Mouse (Mus musculus): ENCODE measurements around the gene Gabbr1. TPM values are rescaled to one million over a fixed set of nuclear protein-coding genes. Genes with fewer than 3 reads are reported as not detected.

Gene Gabbr1
- polyA plus RNA-seq, 1 experiment, result 4.5 TPM

DNA sequence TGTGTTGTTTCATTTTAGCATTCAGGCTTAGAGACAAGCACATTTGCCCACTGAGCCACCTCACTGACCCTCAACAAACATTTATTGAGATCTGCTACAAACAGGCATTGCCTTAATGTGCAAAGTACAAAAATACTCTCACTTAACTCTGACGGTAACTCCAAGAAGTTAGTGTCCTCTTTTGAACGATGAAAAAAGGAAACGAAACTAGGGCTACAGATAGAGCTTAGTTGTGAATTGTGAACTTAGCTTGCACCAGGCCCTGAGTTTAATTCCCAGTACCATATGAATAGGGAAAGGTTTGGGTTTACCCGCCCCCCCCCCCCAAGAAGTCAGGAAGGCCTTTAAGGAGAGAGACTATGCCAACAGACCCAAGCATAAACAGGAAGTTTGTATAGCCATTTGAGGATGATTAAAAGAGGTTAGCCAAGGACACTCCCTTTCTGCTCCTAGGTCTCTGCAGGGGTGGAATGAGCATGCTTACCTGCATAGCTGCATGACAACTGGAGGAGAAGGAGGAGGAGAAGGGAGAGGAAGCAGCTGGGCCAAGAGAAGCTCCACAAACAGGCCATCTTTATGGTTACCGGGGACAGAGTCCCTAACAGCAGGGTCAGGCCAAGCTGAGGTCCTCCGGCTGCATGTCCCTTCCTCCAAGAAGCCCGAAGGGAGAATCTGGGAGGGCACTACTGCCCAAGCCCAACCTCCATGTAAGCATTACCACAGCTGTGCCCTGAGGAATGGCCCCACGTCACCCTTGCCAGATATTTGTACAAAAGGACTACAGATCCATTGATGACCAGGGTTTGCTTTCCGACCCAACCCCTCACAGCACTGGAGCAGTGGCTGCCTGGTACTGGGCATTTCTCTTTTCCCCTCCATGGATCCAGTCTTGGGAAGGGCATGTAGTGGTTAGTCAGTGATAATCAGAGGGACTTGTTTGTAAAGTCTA lies 22.9 kb upstream of the Gabbr1 start, which contains the start of gene Mog:
Gene Mog (minus strand): TSS at position 771 of the 949 bp plus-strand sequence.
- no peak within 1 kb of the TSS for H3K27ac ChIP-seq (replicated peaks; ENCODE audit: low read depth, low read length)
- H3K4me1 ChIP-seq (ENCODE audit: control insufficient read depth, insufficient read depth, insufficient read length, low read length), result no peaks in the 10 kb centered on the region
- no peak within 1 kb of the TSS for H3K4me3 ChIP-seq (ENCODE audit: insufficient read depth, low read depth, low read length)

DNA sequence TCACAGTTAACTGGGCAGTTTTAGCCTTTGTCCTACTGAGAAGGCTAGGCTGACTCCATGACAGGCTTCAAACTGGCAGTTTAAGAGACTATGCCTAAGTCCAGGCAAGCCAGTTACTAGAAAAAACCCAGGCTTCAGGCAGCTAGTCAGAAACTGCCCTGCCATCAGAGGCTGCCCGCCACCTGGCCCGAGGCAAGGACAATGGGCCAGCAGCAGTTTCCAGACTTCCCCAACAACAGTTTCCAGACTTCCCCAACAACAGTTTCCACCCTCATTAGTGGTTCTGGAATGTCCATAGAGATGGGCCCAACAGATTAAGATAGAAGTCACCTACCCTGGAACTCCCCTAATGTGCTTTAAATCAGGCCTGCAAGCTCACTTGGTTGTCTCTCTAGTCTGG lies 19.3 kb upstream of the Gabbr1 start:
- Histone ChIP-seq H3K27ac (replicated peaks; ENCODE audit: low read depth, low read length) (no peak overlapping the region), H3K4me1 (ENCODE audit: control insufficient read depth, insufficient read depth, insufficient read length, low read length) (no peaks in the 10 kb centered on the region), H3K4me3 (ENCODE audit: insufficient read depth, low read depth, low read length) (no peak overlapping the region)

DNA sequence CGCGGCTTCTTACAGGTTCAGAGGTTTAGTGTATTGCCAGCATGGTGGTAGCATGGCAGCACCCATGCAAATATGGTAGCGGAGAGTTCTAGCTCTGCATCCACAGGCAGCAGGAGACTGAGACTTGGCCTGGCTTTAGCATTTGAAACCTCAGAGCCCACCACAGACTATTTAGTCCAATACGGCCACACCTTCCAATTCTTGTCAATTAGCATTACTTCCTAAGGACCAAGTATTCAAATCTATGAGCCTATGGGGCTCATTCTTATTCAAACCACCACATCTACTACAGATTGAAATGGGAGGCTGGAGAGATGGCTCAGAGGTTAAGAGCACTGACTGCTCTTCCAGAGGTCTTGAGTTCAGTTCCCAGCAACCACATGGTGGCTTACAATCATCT lies 18.3 kb upstream of the Gabbr1 start:
- H3K4me3 ChIP-seq (ENCODE audit: insufficient read depth, low read depth, low read length), result no peak overlapping the region
- no peaks in the 10 kb centered on the region for H3K4me1 ChIP-seq (ENCODE audit: control insufficient read depth, insufficient read depth, insufficient read length, low read length)
- no peak overlapping the region for H3K27ac ChIP-seq (replicated peaks; ENCODE audit: low read depth, low read length)

DNA sequence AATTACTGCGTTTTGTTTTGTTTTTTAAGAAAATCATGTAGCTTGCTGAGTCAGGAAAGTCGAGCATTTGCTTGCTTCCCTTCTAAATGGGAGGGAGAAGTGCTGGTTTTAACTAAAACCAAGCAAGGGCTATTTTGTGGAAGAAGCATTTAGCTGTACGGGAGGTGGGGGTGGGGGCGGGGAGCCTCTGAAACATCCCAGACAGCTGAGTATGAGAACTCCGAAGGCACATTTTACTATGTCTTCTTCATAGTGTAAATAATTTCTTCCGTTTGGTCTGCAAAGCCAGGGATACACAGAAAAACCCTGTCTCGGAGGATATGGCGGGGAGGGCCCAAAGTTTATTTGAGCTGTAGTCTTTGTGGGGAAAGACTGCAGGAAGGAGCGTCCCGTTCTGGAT lies 17.6 kb upstream of the Gabbr1 start:
- no peak overlapping the region for H3K27ac ChIP-seq (replicated peaks; ENCODE audit: low read depth, low read length)
- no peak overlapping the region for H3K4me3 ChIP-seq (ENCODE audit: insufficient read depth, low read depth, low read length)
- H3K4me1 ChIP-seq (ENCODE audit: control insufficient read depth, insufficient read depth, insufficient read length, low read length), result no peaks in the 10 kb centered on the region

DNA sequence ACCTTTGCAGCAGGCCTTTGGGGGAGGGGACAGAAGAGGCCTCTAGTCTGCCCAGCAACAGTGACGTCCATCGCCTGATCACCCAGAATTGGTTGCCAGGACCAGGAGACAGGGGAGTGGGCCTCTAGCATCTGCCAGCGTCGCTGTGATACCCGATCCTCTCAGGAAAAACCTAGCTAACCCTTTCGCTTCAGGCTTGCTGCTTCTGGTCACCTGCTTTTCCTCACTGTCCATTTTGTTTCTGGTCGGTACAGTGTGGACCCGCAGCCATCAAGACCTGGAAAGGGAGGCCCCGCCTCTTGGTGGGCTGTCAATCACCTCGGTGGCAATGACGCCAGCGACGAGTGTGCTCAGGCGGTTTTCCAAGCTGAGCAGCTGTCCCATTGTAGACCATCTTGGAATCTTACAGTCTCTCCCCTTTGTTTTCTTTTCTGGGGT lies 17.1 kb upstream of the Gabbr1 start:
- Histone ChIP-seq H3K4me3 (ENCODE audit: insufficient read depth, low read depth, low read length) (peak overlapping the region; percentile 56), H3K27ac (replicated peaks; ENCODE audit: low read depth, low read length) (no peak overlapping the region), H3K4me1 (ENCODE audit: control insufficient read depth, insufficient read depth, insufficient read length, low read length) (no peaks in the 10 kb centered on the region)

DNA sequence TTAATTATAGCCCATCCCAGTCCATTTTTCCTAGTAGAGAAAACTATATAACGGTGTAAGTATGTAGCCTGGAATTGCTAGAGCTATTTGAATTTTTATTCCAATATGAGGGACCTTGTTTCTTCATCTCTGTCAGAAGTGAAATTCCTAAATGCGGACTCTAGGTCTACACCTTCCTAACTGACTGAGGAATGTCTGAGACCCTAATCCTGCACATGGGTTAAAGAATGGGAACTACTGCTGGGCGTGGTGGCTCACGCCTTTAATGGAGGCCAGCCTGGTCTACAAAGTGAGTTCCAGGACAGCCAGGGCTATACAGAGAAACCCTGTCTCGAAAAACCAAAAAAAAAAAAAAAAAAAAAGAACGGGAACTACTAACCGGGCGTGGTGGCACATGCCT lies 16.6 kb upstream of the Gabbr1 start:
- H3K4me1 ChIP-seq (ENCODE audit: control insufficient read depth, insufficient read depth, insufficient read length, low read length), result no peaks in the 10 kb centered on the region
- no peak overlapping the region for H3K4me3 ChIP-seq (ENCODE audit: insufficient read depth, low read depth, low read length)
- no peak overlapping the region for H3K27ac ChIP-seq (replicated peaks; ENCODE audit: low read depth, low read length)

DNA sequence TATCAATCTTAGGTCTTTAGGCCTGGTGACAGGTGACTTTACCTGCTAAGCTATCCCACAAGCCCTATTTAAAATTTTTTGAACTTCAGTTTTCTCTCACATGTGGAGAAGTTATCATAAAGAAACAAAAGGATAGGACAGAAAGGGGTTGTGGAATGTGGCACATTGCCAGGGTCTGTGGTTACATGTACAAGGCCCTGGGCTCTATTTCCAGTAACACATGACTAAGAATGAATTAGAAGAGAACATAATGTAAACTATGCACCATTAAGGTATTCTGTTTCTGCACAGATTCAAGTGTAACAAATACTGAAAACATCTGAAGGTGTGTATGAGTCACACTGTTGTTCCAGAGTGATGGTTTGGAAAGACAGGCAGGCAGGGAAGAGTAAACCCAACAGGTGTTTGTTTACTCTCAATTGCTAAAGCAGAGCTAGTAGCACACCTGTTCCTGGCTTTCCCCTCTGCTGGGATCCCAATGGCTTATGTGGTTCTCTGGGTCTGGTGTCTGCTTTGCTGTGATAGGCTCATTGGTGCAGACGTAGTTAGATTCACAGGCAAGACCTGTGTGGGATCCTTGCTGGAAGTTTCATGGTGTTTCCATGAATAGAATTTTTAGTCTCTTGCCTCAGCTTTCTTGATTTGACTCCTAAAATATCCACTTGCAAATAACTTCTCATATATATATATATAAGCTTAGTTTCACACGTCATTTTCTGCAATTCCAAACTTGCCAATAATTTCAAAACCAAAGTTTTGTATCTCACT lies 6.5 kb upstream of the Gabbr1 start:
- H3K4me3 ChIP-seq (ENCODE audit: insufficient read depth, low read depth, low read length), result no peak overlapping the region
- no peaks in the 10 kb centered on the region for H3K4me1 ChIP-seq (ENCODE audit: control insufficient read depth, insufficient read depth, insufficient read length, low read length)
- no peak overlapping the region for H3K27ac ChIP-seq (replicated peaks; ENCODE audit: low read depth, low read length)

DNA sequence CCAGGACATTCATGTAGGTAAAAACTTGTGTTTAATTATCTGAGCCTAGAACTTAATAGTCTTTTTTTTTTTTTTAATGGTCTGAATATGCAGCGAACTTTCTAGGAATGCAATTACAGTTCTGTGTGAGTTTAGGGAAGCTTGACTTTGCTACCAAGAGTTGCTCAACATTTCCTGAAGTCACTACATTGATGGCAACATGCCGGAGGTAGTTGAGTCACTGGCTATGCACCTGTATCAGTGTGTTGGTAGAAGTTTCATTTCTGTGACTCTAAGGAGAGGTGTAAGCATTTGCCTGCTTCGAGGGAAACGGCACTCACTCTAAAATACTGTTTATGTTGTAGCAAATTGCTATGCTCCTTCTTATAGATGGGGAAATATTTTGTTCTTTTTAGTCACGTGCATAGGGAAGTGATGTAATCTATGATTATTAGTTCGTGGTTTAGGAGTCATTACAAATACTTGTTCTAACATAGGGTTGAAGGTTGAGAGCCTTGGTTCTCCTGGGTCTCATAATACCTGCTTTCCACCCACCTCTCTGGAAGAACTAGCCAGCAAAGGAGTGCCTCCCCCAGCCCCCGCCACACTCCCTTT lies 1.0 kb upstream of the Gabbr1 start:
- Histone ChIP-seq H3K4me3 (ENCODE audit: insufficient read depth, low read depth, low read length) (no peak overlapping the region), H3K4me1 (ENCODE audit: control insufficient read depth, insufficient read depth, insufficient read length, low read length) (peaks cover 2% of the 10 kb centered on the region), H3K27ac (replicated peaks; ENCODE audit: low read depth, low read length) (no peak overlapping the region)

DNA sequence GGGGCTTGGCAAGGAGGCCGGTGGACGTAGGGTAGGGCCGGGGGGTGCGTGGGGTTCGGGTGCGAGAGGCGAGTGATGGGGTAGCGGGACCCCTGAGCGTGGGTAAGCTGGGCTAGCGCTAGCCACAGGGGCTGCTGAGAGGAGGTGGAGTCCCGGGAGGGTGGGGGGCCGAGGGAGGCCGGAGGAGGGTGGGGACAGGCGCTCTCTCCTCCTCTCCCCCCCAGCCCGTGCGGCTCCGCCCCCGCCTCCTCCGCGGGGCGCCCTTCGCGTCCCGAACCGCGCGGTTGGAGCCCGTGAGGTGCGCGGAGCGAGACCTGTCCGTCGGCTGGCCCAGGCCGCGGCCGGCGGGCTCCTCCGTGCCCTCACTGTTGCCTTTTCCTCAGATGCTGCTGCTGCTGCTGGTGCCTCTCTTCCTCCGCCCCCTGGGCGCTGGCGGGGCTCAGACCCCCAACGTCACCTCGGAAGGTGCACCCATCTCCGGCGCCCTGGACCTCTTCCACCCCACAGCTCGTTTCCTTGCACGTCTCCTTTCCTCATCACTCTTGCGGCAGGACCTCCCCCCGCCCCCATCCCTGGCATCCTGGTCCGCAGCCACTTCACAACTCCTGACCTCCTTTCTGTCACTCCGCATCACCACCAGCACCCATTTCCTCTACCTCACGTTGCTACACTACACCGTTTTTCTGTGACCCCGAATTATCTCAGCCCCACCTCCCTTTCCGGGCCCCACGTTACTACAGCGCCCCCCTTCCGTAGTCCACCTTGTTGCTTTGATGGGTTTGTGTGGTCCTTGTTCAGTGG lies 746 bp downstream of the Gabbr1 start:
- Histone ChIP-seq H3K4me1 (ENCODE audit: control insufficient read depth, insufficient read depth, insufficient read length, low read length) (peaks cover 2% of the 10 kb centered on the region), H3K27ac (replicated peaks; ENCODE audit: low read depth, low read length) (no peak overlapping the region), H3K4me3 (ENCODE audit: insufficient read depth, low read depth, low read length) (peak overlapping the region; percentile 69)

DNA sequence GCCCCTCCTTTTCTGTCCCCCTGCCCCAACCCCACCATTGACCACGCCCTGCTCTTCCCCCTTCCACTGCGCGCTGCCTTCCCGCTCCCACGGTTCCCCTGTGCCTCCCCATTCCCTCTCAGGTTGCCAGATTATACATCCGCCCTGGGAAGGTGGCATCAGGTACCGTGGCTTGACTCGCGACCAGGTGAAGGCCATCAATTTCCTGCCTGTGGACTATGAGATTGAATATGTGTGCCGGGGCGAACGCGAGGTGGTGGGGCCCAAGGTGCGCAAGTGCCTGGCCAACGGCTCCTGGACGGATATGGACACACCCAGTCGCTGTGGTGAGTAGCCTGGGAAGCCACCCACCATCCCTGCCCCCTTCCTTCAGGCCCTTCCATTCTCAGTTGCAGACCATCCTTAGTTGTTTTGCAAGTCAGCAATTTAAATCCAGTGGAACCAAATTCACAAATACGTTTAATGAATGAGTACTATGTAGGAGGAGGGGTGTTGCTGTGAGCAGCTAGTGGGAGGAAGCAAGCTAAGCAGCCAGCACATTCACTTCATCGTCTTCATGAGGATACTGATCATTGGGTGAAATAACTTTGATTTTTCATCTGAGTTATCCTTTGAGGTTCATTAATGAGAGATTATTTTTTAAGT lies 1.7 kb downstream of the Gabbr1 start:
- Histone ChIP-seq H3K4me1 (ENCODE audit: control insufficient read depth, insufficient read depth, insufficient read length, low read length) (peaks cover 2% of the 10 kb centered on the region), H3K4me3 (ENCODE audit: insufficient read depth, low read depth, low read length) (0 out of 2 replicates have a peak overlapping the region, but pooled peaks have one; percentile 13), H3K27ac (replicated peaks; ENCODE audit: low read depth, low read length) (no peak overlapping the region)

DNA sequence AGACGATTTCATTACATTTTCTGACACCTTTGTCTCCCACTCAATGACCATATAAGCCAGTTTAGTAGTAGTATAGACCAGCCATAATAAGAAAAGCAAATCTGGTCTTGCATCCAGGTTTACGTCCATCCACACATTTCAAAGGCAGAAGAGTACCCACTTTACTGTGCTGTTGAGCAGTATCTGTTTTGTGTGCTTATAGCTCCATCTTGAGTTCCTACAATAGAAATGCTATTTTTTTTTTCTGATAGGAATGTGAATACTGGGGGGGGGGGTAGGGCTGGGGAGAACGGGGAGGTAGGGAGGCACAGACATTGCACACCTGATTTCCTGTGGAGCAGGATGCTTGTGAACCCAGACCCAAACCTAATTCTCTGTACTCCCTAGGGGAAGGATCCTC lies 2.2 kb downstream of the Gabbr1 start:
- Histone ChIP-seq H3K27ac (replicated peaks; ENCODE audit: low read depth, low read length) (no peak overlapping the region), H3K4me3 (ENCODE audit: insufficient read depth, low read depth, low read length) (no peak overlapping the region)

DNA sequence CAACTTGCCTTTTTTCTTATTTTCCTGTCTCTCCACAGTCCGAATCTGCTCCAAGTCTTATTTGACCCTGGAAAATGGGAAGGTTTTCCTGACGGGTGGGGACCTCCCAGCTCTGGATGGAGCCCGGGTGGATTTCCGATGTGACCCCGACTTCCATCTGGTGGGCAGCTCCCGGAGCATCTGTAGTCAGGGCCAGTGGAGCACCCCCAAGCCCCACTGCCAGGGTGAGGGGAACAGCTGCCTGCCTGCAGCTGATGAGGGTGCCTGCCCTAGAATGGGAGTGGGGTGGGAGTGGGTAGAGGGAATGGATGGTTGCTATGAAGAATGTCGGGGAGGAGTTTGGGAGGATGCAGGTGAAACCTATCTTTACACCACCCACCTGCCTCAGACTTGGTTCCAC lies 2.6 kb downstream of the Gabbr1 start:
- no peak overlapping the region for H3K4me3 ChIP-seq (ENCODE audit: insufficient read depth, low read depth, low read length)
- H3K4me1 ChIP-seq (ENCODE audit: control insufficient read depth, insufficient read depth, insufficient read length, low read length), result peaks cover 2% of the 10 kb centered on the region
- no peak overlapping the region for H3K27ac ChIP-seq (replicated peaks; ENCODE audit: low read depth, low read length)

More for the DNA sequence above, 2.2 kb downstream of the Gabbr1 start:
- H3K4me1 ChIP-seq (ENCODE audit: control insufficient read depth, insufficient read depth, insufficient read length, low read length), result peaks cover 2% of the 10 kb centered on the region

DNA sequence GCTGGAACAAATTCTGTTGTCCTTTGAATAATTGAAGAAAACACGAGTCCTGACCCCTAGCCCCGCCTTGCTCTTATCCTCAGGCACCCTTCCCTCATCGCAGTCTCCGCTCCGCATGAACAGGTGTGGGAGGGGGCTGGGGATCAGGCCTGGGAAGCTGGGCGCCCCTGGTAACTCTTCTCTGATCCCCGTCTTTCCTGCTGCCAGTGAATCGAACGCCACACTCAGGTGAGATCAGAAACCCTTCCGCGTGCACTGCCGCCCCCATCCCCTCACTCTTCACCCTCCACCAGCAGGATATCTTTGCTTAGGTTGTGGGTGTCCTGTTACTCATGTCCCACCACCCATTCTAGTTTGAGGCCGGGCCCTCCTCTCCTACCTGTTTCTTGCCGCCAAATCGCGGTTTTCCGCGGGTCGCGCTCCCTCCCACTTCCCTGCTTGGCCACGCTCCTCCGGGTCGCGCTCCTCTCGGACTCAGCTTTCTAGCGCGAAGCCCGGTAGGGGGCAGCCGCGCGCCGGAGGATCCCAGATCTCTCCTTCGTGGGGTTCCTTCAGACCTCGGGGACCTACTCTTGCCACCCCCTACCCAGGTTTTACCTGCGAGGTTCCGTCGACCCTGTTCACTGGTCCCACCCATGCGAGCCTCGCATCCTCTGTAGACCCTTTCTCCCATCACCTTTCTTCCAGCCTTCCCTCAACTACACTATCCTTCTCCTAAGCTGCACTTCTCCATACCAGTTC lies 4.0 kb downstream of the Gabbr1 start:
- Histone ChIP-seq H3K27ac (replicated peaks; ENCODE audit: low read depth, low read length) (no peak overlapping the region), H3K4me1 (ENCODE audit: control insufficient read depth, insufficient read depth, insufficient read length, low read length) (peaks cover 2% of the 10 kb centered on the region), H3K4me3 (ENCODE audit: insufficient read depth, low read depth, low read length) (peak overlapping the region; percentile 36)

DNA sequence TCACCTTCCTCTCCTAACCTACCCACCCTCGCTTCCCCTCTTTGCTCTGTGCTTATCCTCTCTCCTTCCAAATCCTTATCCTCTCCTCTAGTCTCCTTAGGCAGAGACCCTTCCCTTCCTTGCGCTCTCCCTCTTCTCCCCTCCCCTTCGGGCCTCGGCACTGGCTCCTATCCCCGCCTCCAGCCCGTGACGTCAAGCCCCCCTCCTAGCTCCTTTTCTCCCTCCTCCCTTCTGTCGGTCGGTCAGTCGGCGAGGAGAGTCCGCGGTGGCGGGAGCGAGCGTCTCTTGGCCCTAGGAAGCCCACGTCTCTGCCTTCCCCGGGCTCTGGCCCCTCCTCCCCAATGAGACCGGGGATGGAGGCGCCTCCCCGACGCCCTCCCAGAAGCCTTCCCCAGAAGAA lies 4.6 kb downstream of the Gabbr1 start:
- peaks cover 2% of the 10 kb centered on the region for H3K4me1 ChIP-seq (ENCODE audit: control insufficient read depth, insufficient read depth, insufficient read length, low read length)
- no peak overlapping the region for H3K27ac ChIP-seq (replicated peaks; ENCODE audit: low read depth, low read length)
- H3K4me3 ChIP-seq (ENCODE audit: insufficient read depth, low read depth, low read length), result peak overlapping the region; percentile 36

Data from brown adipose tissue, adult 24 weeks (tissue).